Mouse (Mus musculus) thymus, adult 2 months (tissue): ENCODE results near the gene Macrod2. TPM values are rescaled to one million over a fixed set of nuclear protein-coding genes. Genes with fewer than 3 reads are reported as not detected.

Experiments used
- DNase-seq: peaks from one replicate; pipeline ENCODE4 v3.0.0; 2021
- H3K27ac ChIP-seq: fragments of 200-500 bp; 2 replicates; pipeline ENCODE4 v1.5.1; 2012; ENCODE audit warnings: low read length, control low read depth; ENCODE audit not compliant: control insufficient read depth, insufficient read depth
- H3K27me3 ChIP-seq: fragments of 200-500 bp; 2 replicates; pipeline ENCODE4 v1.6.1; 2012; ENCODE audit warnings: mild to moderate bottlenecking, low read length, moderate library complexity, mixed read lengths; ENCODE audit not compliant: control insufficient read depth, insufficient read depth
- H3K36me3 ChIP-seq: fragments of 200-500 bp; 2 replicates; pipeline ENCODE4 v1.6.1; 2012; ENCODE audit warnings: mild to moderate bottlenecking, low read length, moderate library complexity; ENCODE audit not compliant: control insufficient read depth, insufficient read depth
- H3K4me1 ChIP-seq: fragments of 200-500 bp; replicated peaks from 2 replicates; pipeline ENCODE4 v1.6.1; 2012; ENCODE audit warnings: low read length; ENCODE audit not compliant: control insufficient read depth, insufficient read depth
- H3K4me3 ChIP-seq: fragments of 200-500 bp; 2 replicates; pipeline ENCODE4 v1.5.1; 2012; ENCODE audit warnings: mild to moderate bottlenecking, low read length, control low read depth, moderate library complexity; ENCODE audit not compliant: control insufficient read depth, insufficient read depth
- CTCF ChIP-seq: fragments of 200-500 bp; IDR thresholded peaks from 2 replicates; pipeline ENCODE4 v1.5.1; 2012; ENCODE audit warnings: mild to moderate bottlenecking, control low read depth, low read length, moderate library complexity, borderline replicate concordance; ENCODE audit not compliant: control insufficient read depth, poor library complexity, insufficient read depth; ENCODE audit errors: extremely low read depth
- POLR2A ChIP-seq: fragments of 200-500 bp; IDR thresholded peaks from 2 replicates; pipeline ENCODE4 v1.6.1; 2012; ENCODE audit warnings: mild to moderate bottlenecking, low read length, control low read depth, moderate library complexity; ENCODE audit not compliant: control insufficient read depth, poor library complexity, insufficient read depth; ENCODE audit errors: extremely low read depth
- WGBS: fragments of 180-500 bp; shearing (Covaris S2); methylation state at CpG from one replicate; pipeline ENCODE4 v1.1.7; 2018; 5-methylcytosine and 5-hydroxymethylcytosine counted together
- polyA plus RNA-seq: library from polyadenylated mRNA; depleted of rRNA; stranded (reverse); fragments of >200 nt; gene quantifications from 2 replicates; pipeline ENCODE4 v1.2.3, GENCODE M21; 2012

Gene Macrod2
- polyA plus RNA-seq, 1 experiment: 2.3 TPM

- H3K4me1 ChIP-seq: no peaks in the 10 kb centered on the region
- no peak overlapping the region for H3K4me3 ChIP-seq
- DNase-seq: no peak
- H3K27me3 ChIP-seq: no peaks in the 10 kb centered on the region
- WGBS: 87% methylated on average over 6 of the region's 6 CpGs
- H3K36me3 ChIP-seq: no peaks in the 10 kb centered on the region
- no peak overlapping the region for H3K27ac ChIP-seq
- TF ChIP-seq CTCF (no peak), POLR2A (no peak)
Observed at GRCm38 (mm10) chr2:141299168-141299567, 904.1 kb downstream of the Macrod2 start.

DNA sequence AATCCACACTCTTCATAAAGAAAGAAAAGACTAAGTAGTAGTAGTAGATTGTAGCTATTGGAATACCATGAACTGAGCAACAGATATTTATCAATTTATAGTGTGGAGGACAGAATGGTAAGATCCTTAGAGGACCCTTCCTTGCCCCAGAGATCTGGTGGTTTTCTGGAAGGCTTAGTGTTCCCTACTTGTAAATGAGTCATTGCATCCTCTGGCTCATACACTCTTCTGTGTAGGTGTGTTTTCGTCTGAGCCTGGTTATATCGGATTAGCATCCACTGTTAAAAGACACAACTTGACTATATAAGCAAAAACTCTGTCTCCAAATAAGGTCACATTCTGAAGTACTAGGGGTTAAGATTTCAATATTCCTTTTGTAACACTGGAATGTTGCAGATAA lies 905.9 kb downstream of the Macrod2 start:
- no peak overlapping the region for H3K27ac ChIP-seq
- WGBS: 96% methylated on average over 2 of the region's 2 CpGs
- H3K4me1 ChIP-seq: no peaks in the 10 kb centered on the region
- TF ChIP-seq CTCF (no peak), POLR2A (no peak)
- no peaks in the 10 kb centered on the region for H3K36me3 ChIP-seq
- no peak overlapping the region for H3K4me3 ChIP-seq
- no peaks in the 10 kb centered on the region for H3K27me3 ChIP-seq
- DNase-seq: no peak

- no peak for DNase-seq
- Histone ChIP-seq H3K27me3 (no peaks in the 10 kb centered on the region), H3K27ac (no peak overlapping the region), H3K4me1 (no peaks in the 10 kb centered on the region), H3K36me3 (no peaks in the 10 kb centered on the region), H3K4me3 (no peak overlapping the region)
- TF ChIP-seq CTCF: no peak
- TF ChIP-seq POLR2A: no peak
- 86% methylated on average over 3 of the region's 3 CpGs for WGBS
Observed at GRCm38 (mm10) chr2:141308406-141308805, 913.3 kb downstream of the Macrod2 start.

DNA sequence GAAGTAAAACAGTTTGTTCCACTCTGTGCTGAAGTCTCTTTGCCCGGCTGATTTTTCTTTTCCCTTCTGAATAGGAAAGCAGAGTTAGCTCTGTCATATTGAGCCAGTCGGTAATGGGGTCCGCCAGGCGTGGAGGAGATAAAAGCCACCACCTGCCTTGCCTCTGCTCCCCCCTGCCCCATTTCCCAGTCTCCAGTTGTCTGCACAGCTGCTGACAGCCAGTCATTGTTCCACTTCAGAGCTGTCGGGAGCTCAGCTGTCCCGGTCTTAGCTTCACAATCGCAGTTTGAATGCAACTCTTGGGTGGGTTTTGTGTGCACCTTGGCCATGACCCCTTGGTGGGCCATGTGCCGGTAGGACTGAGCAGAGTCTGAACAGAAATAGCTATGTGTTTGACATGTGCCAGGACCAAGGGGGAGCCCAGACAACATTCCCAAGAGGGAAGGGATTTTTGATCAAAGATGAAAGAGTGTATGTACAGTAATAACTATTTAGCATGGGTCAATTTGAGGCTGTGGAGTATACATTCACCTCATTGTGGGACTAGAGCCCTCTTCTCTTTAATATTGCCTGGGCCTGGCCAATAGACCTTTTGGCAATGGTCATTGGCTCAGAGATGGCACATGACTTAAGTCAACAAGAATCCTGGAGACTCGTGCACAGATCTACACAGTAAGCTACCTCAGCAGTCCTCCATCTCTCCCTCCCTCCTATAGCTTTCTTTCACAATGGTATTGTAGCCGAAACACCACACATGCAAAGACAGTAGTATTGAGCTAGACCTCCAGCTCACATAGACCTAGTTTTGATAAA lies 917.2 kb downstream of the Macrod2 start:
- Histone ChIP-seq H3K27ac (no peak overlapping the region), H3K27me3 (no peaks in the 10 kb centered on the region), H3K36me3 (no peaks in the 10 kb centered on the region), H3K4me3 (no peak overlapping the region), H3K4me1 (no peaks in the 10 kb centered on the region)
- no peak for DNase-seq
- 91% methylated on average over 10 of the region's 10 CpGs for WGBS
- TF ChIP-seq CTCF: no peak

GRCm38 (mm10) chr2:141315349-141315748 lies 920.2 kb downstream of the Macrod2 start:
- no peak for TF ChIP-seq POLR2A
- TF ChIP-seq CTCF: no peak
- Histone ChIP-seq H3K36me3 (no peaks in the 10 kb centered on the region), H3K27me3 (no peaks in the 10 kb centered on the region), H3K27ac (no peak overlapping the region), H3K4me3 (no peak overlapping the region), H3K4me1 (no peaks in the 10 kb centered on the region)
- DNase-seq: no peak
- 97% methylated on average over 3 of the region's 3 CpGs for WGBS

DNA sequence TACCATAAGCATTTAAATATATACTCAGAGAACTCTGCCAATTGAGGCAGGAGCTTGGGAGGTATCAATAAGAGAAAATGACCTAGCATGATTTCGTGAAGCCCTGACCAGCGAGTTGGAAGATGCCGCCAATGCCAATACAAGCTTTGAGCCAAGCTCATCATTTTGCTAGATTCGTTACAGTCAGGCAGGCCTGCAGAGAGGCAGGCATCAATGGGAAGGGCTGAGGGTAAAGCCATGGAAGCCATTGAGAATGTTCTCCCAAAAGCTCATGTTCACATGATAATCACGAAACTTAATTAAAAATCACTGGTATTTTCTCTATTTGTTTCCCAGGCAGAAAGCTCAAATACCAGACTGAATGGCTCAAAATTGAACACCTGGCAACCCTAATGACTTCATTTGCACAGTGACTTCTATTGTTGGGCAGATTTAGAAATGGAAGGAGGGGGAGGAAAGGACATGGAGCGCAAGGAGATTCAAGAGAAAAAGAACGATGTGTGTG lies 928.9 kb downstream of the Macrod2 start:
- 94% methylated on average over 7 of the region's 7 CpGs for WGBS
- no peak for DNase-seq
- TF ChIP-seq CTCF: no peak
- TF ChIP-seq POLR2A: no peak
- H3K27me3 ChIP-seq: no peaks in the 10 kb centered on the region
- no peaks in the 10 kb centered on the region for H3K4me1 ChIP-seq
- no peak overlapping the region for H3K4me3 ChIP-seq
- H3K36me3 ChIP-seq: no peaks in the 10 kb centered on the region
- no peak overlapping the region for H3K27ac ChIP-seq
